Mouse (Mus musculus) heart, adult 18-20 months (tissue): ENCODE measurements at regions not wholly inside any gene's neighbourhood (a gene's known extent, or its start where the extent isn't known, plus 50 kb on each side); places are given as distances from the start of the nearest gene placed in this dataset.

ENCODE experiments used
- DNase-seq, 2 experiments: peaks; one replicate each; pipeline ENCODE4 v3.0.0; 2021 to 2022; ENCODE audit warnings: mixed read lengths in 1 of 2

DNA sequence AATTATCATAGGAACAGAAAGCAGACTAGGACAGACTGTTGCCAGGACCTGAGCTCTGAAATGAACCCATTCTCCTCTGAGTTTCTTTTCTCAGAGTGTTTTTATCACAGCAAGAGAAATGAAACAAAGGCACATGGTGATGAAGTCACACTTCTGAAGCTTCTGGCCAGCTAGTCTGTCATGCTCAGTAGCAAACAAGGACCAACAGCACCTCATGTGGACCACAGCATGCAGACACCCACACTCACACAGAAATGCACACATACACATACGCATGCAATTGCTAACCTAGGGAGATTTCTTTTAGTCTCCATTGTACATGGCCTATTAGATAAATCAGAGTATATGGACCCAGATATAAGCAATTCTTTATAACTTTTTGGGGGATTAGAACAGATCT, 76.3 kb upstream of the Thbs1 start:
- no peak for DNase-seq

DNA sequence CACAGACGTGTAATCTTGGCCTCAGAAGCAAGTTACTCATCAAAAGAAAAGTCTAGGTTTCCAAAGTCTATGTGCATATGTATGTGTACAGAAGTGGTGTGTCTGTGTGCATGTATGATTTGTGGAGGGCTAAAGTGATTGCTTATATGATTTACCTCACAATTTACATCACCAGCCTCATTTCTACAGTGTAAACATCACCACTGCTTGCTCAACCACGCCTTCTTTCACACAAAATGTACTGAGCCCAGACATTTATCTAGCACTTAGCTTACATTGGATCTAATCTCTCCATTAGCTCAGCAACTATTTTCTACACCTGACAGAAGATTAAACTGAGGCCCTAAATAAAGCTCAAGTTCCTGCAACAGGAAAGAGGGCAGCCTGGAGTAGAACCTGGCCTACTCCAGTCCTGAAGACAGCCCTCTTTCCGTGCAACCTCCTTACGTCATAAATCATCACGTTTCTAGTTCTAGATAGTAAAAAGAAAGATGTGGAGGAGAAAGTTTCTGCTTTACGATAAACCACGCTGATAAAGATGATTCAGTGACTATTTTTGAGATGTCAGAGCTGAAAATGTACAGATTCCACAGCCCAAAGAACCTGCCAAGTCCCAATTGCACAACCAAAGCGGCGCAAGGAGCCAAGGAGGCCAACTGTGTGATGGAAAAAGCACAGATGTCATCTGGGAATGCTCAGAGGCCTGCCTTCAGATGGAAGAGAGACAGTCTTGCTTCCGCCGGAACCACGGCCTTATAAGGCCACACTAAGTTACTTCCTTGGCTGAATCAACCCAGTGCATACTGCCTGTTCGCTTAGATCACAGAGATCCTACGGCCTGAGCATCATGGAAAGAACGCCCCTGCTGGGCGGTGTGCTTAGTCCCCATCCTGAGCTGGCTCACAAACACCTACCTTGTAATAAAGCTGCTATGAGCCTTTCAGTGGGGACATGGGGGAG, 72.5 kb upstream of the Thbs1 start:
- DNase-seq: peak; percentile 85 to 89

DNA sequence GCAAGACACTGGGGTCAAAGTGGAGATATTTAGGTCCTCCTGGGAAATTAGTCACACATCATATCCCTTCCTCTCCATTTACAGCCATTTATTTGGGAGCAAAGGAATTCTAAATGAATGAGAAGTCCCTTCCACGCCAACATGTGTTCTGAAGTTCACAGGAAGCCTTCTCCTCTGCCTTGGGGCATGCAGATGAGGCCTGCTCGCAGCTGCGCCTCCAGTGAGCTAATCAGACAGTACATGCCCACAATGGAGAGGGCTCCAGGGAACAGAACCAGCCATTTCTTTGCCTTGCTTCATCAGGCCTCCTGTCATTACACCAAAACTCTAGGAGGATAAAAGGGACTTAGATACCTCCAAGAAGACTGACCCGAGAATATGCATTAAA, 71.9 kb upstream of the Thbs1 start:
- DNase-seq: no peak

DNA sequence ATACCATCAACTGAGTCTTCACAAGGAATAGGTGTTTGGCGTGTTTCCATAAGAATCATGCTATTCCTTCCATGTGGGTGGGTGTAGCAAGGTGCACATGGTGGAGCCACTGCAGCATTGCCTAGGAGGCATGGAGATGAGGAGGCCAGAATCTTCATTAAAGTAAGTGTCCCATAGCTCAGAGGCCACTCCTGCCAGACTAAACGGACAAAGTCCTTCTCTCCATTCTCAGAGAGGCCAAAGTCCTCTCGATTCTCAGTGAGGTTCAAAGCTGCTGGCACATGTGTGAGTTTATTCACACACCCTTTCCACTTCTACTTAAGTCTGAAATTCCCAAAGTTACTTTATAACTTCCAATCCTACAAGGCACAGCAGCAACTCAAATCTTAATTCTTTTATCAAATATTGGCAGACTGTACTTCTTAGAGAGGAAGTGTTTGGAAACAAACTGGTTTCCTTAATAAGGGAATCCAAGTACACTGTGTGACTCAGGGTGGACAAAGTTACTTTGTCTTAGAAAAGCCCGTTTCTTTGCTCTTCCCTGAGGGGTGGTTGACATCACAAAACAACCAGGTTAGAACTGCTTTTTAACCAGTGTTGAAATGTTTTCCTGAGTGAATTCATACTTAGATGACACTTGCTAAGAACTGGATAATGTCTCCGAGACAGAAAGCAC, 69.2 kb upstream of the Thbs1 start:
- peak in 1 of 2 experiments; percentile 12 for DNase-seq

DNA sequence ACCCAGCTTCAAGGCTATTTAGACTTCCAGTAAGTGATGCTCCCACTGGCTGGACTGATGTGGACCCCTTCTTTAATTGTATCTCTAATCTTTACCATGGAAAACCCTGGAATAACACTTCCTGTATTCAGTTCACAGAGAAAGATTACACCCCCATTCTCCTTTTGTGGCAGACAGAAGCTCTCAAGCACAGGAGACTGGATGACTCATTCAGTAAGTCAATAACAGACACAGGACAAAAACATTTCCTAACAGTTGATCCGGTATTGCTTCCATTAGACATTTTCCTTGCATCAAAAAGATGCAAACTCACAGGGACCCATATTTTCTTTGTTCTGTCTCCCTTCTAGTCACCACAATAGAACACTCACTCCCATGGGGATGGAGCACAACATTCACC, 67.0 kb upstream of the Thbs1 start:
- no peak for DNase-seq

DNA sequence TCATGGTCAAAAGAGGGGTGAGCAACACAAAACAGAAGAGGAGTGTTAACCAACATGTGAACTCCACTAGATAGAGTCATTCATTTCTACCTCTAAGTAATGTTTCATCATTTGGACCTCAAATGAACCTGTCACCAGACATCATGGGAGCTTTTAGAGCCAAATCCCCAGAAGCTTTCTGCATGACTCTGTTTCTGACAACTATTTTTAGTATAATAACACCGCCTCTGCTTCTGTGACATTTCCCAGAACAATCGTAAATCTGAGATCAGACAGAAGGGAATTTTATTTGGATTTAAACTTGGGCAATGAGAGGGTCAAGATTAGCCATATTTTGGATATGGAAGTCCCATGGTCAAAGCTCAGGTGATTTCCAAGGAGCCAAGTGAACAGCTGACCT, 61.4 kb upstream of the Thbs1 start:
- no peak for DNase-seq

DNA sequence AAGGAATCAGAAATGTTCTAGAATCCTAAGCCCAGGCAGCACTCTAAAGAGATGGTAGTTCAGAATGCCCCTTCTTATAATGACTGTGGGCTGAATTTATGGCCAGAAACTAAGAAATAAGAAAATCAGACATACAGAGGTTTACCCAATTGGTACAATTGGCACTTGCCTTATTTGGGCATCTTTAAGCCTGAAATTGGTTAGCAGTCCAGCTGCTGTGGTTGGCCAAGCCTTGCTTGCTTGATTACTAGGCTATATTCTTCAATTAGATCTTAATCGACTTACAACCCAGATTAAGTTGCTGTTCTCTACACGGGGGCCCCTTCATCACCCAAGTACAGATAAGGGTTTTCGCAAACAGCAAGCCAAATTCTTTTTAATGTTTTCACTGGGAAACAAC, 60.1 kb upstream of the Thbs1 start:
- no peak for DNase-seq

DNA sequence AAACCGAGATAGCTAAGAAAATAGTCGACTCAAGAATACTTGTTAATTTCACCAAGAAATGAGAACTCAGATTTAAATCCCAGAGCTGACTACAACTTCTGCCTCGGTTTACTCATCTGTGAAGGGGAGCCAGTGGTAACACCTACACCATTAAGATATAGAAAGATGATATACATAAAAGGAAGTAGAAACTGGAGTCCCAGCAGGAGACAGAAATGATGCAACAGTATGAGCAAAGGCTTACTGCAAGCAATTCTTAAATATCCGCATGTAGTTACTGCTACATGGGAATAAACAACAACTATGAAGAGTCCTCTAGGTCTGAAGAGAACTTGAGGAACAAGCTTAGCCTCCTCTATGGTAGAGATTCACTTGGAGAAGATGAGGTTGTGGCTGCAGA, 58.2 kb upstream of the Thbs1 start:
- no peak for DNase-seq

DNA sequence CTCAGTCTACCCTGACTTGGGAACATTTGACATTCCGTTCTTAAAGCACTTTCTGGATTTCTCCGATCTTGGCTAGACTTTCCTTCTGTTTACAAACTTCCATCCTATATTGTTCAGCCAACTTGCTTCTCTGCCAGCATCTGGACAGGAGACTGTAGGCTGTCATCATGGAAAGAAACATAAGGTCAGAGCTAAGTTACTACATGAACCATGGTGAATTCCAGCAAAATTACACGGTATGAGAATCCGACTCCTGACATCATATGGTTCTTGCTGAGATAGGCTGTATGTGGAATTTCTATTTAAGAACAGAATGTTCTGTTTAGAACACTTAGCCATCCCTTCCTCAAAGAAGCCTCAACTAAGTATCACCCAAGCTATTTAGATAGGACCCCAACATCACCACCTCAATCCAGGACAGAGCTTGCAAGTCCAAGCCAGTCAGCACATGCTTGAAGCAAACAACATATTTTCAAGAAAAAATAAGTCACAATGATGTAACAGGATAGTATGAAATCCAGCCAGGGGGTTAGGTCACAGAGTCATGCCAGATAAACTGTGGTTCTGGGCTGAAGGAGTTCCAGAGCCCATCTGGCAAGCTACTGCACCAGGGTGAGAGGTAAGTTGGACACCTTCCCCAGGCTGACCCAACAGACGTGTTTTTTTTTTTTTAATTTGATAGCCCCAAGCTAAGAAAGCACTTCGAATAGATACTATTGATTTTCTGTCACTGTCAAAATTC, 52.9 kb upstream of the Thbs1 start:
- no peak for DNase-seq

DNA sequence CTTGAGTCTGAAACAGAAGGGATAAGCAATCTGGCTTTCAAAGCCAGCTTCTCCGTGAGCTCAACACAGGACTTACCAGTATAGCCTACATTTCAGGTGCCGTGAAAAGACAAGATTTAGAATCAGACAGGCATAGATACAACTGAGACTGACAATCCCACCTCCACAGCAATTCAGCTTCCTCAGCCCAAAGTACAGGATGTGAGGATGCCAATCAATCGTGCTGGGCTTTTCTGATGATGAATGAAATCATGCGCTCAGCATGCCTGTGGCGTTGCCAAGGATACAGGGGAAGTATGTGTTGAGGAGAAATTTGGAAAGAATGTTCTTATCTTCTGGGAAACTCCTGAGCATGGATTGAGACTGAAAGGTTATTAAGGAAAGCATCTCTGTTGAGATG, 50.4 kb upstream of the Thbs1 start:
- no peak for DNase-seq
